Mouse (Mus musculus) G1E (cell line): Measurements from ENCODE around the gene Enho. TPM values are rescaled to one million over a fixed set of nuclear protein-coding genes. Genes with fewer than 3 reads are reported as not detected.

ENCODE experiments used
- ATAC-seq: 2 replicates; pipeline ENCODE4 v1.8.0; 2016; ENCODE audit warnings: mild to moderate bottlenecking; ENCODE audit not compliant: insufficient number of reproducible peaks, poor library complexity, low FRiP score, severe bottlenecking; ENCODE audit errors: extremely low read depth
- DNase-seq: peaks from one replicate; pipeline ENCODE4 v3.0.0; 2012; ENCODE audit warnings: low spot score
- H3K27me3 ChIP-seq: 2 replicates; pipeline ENCODE4 v1.6.1; 2012; ENCODE audit warnings: mild to moderate bottlenecking, low read length, inconsistent platforms; ENCODE audit not compliant: insufficient read depth
- H3K36me3 ChIP-seq: replicated peaks from 2 replicates; pipeline ENCODE3; 2012; ENCODE audit warnings: mild to moderate bottlenecking, inconsistent platforms
- H3K4me1 ChIP-seq: 2 replicates; pipeline ENCODE4 v1.6.1; 2012; ENCODE audit warnings: low read depth, low read length, inconsistent platforms, mixed read lengths; ENCODE audit not compliant: insufficient read depth
- H3K4me3 ChIP-seq: 2 replicates; pipeline ENCODE4 v1.5.1; 2012; ENCODE audit warnings: low read depth, mild to moderate bottlenecking, inconsistent platforms, low read length, moderate library complexity, mixed read lengths
- H3K9me3 ChIP-seq: replicated peaks from 2 replicates; pipeline ENCODE4 v1.6.1; 2012; ENCODE audit warnings: inconsistent platforms
- CTCF ChIP-seq: IDR thresholded peaks from 2 replicates; pipeline ENCODE4 v1.5.1; 2012; ENCODE audit warnings: low read depth, low read length, inconsistent platforms, mixed read lengths
- GATA1 ChIP-seq: IDR thresholded peaks from 2 replicates; pipeline ENCODE4 v1.6.1; 2012; ENCODE audit warnings: borderline replicate concordance, low read length, inconsistent platforms, mixed read lengths
- GATA2 ChIP-seq: IDR thresholded peaks from 2 replicates; pipeline ENCODE4 v1.6.1; 2012; ENCODE audit warnings: low read depth, low read length, inconsistent platforms, borderline replicate concordance
- POLR2AphosphoS5 ChIP-seq: IDR thresholded peaks from 2 replicates; pipeline ENCODE4 v1.6.1; 2012; ENCODE audit warnings: low read depth, low read length, inconsistent platforms; ENCODE audit not compliant: insufficient replicate concordance
- TAL1 ChIP-seq: conservative IDR thresholded peaks from 2 replicates; pipeline ENCODE4 v1.6.1; 2012; ENCODE audit warnings: low read depth, low read length, inconsistent platforms, mixed read lengths
- polyA plus RNA-seq: library from polyadenylated mRNA; stranded (reverse); fragments of >175 nt; gene quantifications from 2 replicates; pipeline ENCODE4 v1.2.3, GENCODE M21; 2012
- total RNA-seq, 2 experiments: library from RNA; stranded (forward) in 1 of 2; stranded (reverse) in 1 of 2; fragments of 200-1000 nt in 1 of 2; fragments of >200 nt in 1 of 2; fragmentation: Nextera tagmentation in 1 of 2; gene quantifications; 2 replicates each; pipeline ENCODE4 v1.2.3; 2014 to 2017

The Enho gene
- total and polyA plus RNA-seq, 3 experiments, result 0.22 TPM; not detected in 2

DNA sequence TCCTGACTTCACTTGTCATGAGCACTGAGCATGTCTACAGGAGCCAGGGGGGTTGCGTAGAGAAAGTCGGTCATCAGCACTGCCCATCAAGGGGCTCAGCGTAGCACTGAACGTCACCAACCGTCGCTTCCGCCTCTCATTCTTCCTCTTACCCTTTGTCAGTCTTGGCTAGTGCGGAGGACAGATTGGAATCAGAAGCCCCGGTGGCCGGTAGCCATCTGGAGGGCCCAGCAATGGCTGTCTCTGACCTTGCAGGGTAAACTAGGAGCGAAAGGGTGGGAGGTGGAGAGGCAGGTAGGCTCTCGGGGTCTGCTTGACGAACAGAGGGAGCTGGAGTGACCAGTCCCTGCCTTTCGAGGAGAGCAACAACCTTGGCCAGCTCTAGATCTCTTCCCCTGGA, 18.1 kb downstream of the Enho start:
- Histone ChIP-seq H3K9me3 (no peaks in the 10 kb centered on the region), H3K4me1 (no peaks in the 10 kb centered on the region), H3K36me3 (no peaks in the 10 kb centered on the region), H3K4me3 (no peak overlapping the region), H3K27me3 (peaks cover 27% of the 10 kb centered on the region)
- TF ChIP-seq GATA1, result no peak
- TF ChIP-seq POLR2AphosphoS5, result no peak
- TF ChIP-seq GATA2, result no peak
- no peak for TF ChIP-seq CTCF
- no peak for TF ChIP-seq TAL1
- no peak for DNase-seq
- no peak for ATAC-seq

DNA sequence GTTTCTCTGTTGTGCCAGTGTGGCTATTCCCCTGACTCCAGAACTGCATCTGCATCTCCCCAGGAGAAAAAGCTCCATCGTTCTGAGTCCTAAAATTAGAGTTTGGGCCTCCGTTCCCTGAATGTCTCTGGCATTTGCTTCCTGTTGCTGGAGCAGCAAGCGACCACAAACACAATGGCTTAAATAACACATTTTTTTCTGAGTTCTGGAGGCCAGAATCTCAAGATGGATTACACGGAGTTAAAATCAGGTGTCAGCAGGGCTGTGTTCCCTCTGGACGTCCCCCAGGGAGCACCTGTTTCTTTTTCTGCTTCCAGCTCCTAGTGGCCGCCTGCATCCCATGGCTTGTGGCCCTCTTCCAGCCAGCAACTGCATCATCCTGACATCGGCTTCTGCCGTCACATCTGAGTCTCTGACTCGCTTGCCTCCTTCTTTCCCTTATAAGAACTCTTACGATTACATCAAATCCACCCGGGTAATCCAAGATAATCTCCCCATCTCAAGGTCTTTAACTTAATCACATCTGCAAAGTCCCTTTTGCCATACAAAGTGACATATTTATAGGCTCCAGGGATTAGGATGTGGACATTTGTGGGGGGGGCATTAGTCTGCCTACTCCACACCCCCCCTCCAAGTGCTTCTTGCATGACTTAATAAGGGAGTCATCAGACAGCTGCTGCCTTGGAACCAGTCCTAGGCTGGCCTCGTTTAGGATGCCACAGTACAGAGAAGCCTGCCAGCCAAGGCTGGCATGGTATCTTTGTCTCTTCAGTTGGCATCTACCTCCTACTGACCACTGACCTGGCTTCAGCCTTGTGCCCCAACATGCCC, 21.0 kb downstream of the Enho start:
- H3K4me3 ChIP-seq, result no peak overlapping the region
- no peak for TF ChIP-seq TAL1
- no peak for TF ChIP-seq CTCF
- no peak for TF ChIP-seq GATA2
- TF ChIP-seq GATA1, result no peak
- no peak for TF ChIP-seq POLR2AphosphoS5
- H3K36me3 ChIP-seq, result no peaks in the 10 kb centered on the region
- DNase-seq, result no peak
- ATAC-seq, result no peak
- no peaks in the 10 kb centered on the region for H3K4me1 ChIP-seq
- no peaks in the 10 kb centered on the region for H3K9me3 ChIP-seq
- peaks cover 22% of the 10 kb centered on the region for H3K27me3 ChIP-seq

DNA sequence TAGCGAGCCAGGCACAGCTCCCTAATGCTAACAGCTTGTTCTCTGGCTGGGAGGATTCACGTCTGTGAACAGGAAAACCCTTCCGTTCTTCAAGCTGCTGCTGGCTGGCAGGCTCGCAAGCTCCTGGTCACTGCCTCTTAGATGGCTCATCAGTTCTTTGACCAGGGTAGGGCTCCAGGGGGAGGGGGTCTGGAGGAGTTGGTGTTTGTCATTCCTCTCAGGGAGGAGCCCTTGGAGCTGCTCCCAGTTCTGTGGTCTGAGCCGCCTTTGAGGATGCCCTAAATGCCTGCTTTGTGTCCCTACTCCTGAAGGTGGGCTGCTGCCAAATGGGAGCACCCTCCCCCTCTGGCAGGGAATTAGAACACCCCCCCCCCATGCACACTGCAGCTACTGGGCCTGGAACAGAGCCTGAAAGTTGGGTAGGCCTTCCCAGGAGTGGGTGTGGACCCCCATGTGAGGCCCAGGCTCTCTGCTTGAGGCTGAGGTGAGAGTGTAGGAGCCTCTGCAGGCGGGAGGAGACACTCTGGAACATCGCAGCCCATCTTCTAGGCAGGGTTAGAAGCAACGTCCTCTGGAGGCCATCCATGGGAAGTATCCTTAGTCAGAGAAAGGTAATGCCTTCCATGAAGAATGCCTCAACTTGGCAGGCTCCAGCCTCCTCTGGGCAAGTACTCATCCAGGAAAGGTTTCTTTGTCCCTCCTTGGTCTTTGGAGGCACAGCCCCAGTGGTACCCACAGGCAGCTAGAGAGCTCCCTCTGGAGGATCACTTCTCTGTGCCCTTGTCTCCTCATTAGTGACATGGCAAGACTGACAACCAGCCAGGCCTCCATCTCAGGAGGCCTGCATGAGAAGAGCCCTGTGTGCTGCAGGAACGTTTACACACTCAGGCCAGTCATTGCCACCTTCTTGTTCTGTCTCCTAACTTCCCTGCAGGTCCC, 24.2 kb downstream of the Enho start:
- no peaks in the 10 kb centered on the region for H3K4me1 ChIP-seq
- TF ChIP-seq TAL1 (no peak), CTCF (no peak), GATA2 (no peak), GATA1 (no peak), POLR2AphosphoS5 (no peak)
- ATAC-seq (no peak), DNase-seq (no peak)
- H3K36me3 ChIP-seq, result no peaks in the 10 kb centered on the region
- H3K27me3 ChIP-seq, result peaks cover 22% of the 10 kb centered on the region
- no peaks in the 10 kb centered on the region for H3K9me3 ChIP-seq
- H3K4me3 ChIP-seq, result no peak overlapping the region

DNA sequence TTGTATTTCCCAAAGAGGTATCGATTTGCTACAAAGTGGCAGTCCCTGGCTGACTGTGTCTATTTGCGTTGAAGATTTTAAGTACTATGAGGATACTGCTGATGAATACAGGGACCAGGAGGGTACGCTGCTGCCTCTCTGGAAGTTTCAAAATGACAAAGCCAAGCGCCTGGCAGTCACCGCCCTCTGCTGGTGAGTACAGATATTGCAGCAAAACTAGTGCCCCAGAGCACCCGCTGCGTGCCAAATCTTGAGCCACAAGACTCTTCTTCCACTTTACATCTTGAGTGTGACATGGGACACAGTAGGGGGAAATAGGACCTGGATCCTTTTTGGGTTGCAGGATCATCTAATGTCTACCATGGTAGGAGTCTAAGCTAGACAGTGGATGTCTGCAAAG, 26.0 kb downstream of the Enho start:
- H3K27me3 ChIP-seq, result peaks cover 24% of the 10 kb centered on the region
- H3K4me1 ChIP-seq, result no peaks in the 10 kb centered on the region
- DNase-seq (peak; percentile 33), ATAC-seq (no peak)
- H3K36me3 ChIP-seq, result no peaks in the 10 kb centered on the region
- TF ChIP-seq GATA1, result no peak
- peak; percentile 84 for TF ChIP-seq CTCF
- TF ChIP-seq TAL1, result no peak
- no peak for TF ChIP-seq POLR2AphosphoS5
- TF ChIP-seq GATA2, result no peak
- no peaks in the 10 kb centered on the region for H3K9me3 ChIP-seq
- H3K4me3 ChIP-seq, result no peak overlapping the region

DNA sequence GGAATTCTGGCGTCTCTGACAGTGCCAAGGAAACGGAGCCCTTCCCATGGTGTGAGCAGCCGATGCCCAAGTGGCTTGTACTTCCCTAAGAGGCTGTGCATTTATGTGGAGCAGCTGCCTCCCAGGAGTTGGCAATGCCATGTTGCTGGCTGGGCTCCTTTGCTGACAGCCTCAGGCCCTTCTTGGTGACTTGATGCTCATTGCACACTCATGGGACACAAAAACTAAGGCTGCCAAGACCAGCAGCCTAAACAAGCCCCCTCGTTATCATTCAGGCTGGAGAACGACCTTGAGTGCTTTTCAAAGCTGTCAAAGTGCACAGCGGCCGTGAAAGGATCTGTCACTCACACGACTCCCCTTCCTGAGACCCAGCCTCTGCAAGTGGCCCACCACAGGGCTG, 28.0 kb downstream of the Enho start:
- no peaks in the 10 kb centered on the region for H3K4me1 ChIP-seq
- no peak for DNase-seq
- ATAC-seq, result no peak
- H3K4me3 ChIP-seq, result no peak overlapping the region
- TF ChIP-seq GATA2, result no peak
- no peak for TF ChIP-seq POLR2AphosphoS5
- no peak for TF ChIP-seq GATA1
- no peak for TF ChIP-seq TAL1
- TF ChIP-seq CTCF, result no peak
- no peaks in the 10 kb centered on the region for H3K9me3 ChIP-seq
- H3K27me3 ChIP-seq, result peaks cover 15% of the 10 kb centered on the region; the same call in 1 of the 2 replicates
- no peaks in the 10 kb centered on the region for H3K36me3 ChIP-seq

DNA sequence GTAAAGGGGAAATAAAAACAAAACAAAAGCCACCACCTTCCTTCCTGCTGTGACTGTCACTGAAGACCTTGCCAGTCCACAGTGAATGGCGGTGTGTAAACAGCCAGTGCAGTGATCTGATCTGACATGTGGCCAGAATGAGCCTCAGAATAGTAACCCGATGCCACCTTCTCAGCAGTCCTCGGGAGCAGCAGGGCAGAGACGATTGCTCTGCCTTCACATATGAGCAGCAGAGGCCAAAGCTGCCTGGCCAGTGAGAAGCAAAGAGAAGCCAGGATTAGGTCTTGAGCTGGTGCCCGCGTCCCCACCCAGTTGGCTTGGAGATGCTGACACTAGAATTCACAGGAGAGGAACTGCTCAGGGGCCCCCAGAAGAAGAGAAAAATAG, 29.5 kb downstream of the Enho start:
- no peaks in the 10 kb centered on the region for H3K36me3 ChIP-seq
- no peak overlapping the region for H3K4me3 ChIP-seq
- ATAC-seq (no peak), DNase-seq (no peak)
- H3K9me3 ChIP-seq, result no peaks in the 10 kb centered on the region
- TF ChIP-seq GATA2, result no peak
- TF ChIP-seq CTCF, result no peak
- TF ChIP-seq POLR2AphosphoS5, result no peak
- no peak for TF ChIP-seq GATA1
- TF ChIP-seq TAL1, result no peak
- H3K27me3 ChIP-seq, result peaks cover 12% of the 10 kb centered on the region; the same call in 1 of the 2 replicates
- no peaks in the 10 kb centered on the region for H3K4me1 ChIP-seq
